Mouse (Mus musculus) forebrain, embryonic 14.5 days (tissue): ENCODE measurements around the gene Mboat2. TPM values are rescaled to one million over a fixed set of nuclear protein-coding genes. Genes with fewer than 3 reads are reported as not detected.

ENCODE experiments used
- ATAC-seq: fragments of 200-750 bp; cut with Nextera tagmentation; 2 replicates; pipeline ENCODE4 v1.8.0; 2017; ENCODE audit warnings: mild to moderate bottlenecking, moderate library complexity
- DNase-seq: peaks from one replicate; pipeline ENCODE4 v3.0.0-alpha.2; 2015; ENCODE audit warnings: low spot score
- H3K27ac ChIP-seq: fragments of 300-500 bp; sonication (generic); 2 replicates; pipeline ENCODE4 v1.5.1; 2014; ENCODE audit warnings: low read depth, mild to moderate bottlenecking, control low read depth, low read length, moderate library complexity
- H3K27me3 ChIP-seq: fragments of 300-500 bp; sonication (generic); replicated peaks from 2 replicates; pipeline ENCODE4 v1.6.1; 2014; ENCODE audit warnings: low read length, control low read depth, mixed read lengths; ENCODE audit not compliant: control insufficient read depth, insufficient read depth
- H3K36me3 ChIP-seq: fragments of 300-500 bp; sonication (generic); 2 replicates; pipeline ENCODE4 v1.6.1; 2014; ENCODE audit warnings: low read length, control low read depth; ENCODE audit not compliant: control insufficient read depth, insufficient read depth
- H3K4me1 ChIP-seq: fragments of 300-500 bp; sonication (generic); 2 replicates; pipeline ENCODE4 v1.6.1; 2014; ENCODE audit warnings: antibody characterized with exemption, low read length, control low read depth; ENCODE audit not compliant: control insufficient read depth, insufficient read depth
- H3K4me2 ChIP-seq: fragments of 300-500 bp; sonication (generic); 2 replicates; pipeline ENCODE4 v1.6.1; 2014; ENCODE audit warnings: mild to moderate bottlenecking, control low read depth, low read length
- H3K4me3 ChIP-seq: fragments of 300-500 bp; sonication (generic); 2 replicates; pipeline ENCODE4 v1.5.1; 2014; ENCODE audit warnings: low read depth, low read length, control low read depth
- H3K9ac ChIP-seq: fragments of 300-500 bp; sonication (generic); 2 replicates; pipeline ENCODE4 v1.6.1; 2014; ENCODE audit warnings: mild to moderate bottlenecking, low read length, control low read depth, moderate library complexity
- H3K9me3 ChIP-seq: fragments of 300-500 bp; sonication (generic); replicated peaks from 2 replicates; pipeline ENCODE4 v1.6.1; 2016; ENCODE audit warnings: low read length, control low read depth, mixed read lengths; ENCODE audit not compliant: control insufficient read depth
- WGBS: fragments of 180-500 bp; shearing (Covaris S2); extraction: QIAGEN DNeasy Blood & Tissue Kit; methylation state at CpG from one replicate; pipeline ENCODE4 v1.1.7; 2014; 5-methylcytosine and 5-hydroxymethylcytosine counted together
- polyA plus RNA-seq: library from polyadenylated mRNA; unstranded; fragments of >200 nt; fragmentation: Nextera tagmentation; extraction: Ambion mirVana; gene quantifications from 2 replicates; pipeline ENCODE4 v1.2.1, GENCODE M21; 2014

Gene Mboat2
- polyA plus RNA-seq, 1 experiment from 2014 or later: 68.4 TPM

GRCm38 (mm10) chr12:24845344-24845743 is 14.7 kb downstream of the Mboat2 start:
- DNase-seq (no peak), ATAC-seq (no peak)
- H3K4me2 ChIP-seq: no peak overlapping the region
- no peaks in the 10 kb centered on the region for H3K27me3 ChIP-seq
- WGBS: 81% methylated on average over 4 of the region's 4 CpGs
- H3K27ac ChIP-seq: no peak overlapping the region
- no peaks in the 10 kb centered on the region for H3K36me3 ChIP-seq
- peaks cover 31% of the 10 kb centered on the region for H3K4me1 ChIP-seq
- H3K4me3 ChIP-seq: no peak overlapping the region
- no peak overlapping the region for H3K9ac ChIP-seq
- H3K9me3 ChIP-seq: no peaks in the 10 kb centered on the region

GRCm38 (mm10) chr12:24848107-24848506 is 17.4 kb downstream of the Mboat2 start:
- no peak for ATAC-seq
- H3K9ac ChIP-seq: no peak overlapping the region
- peaks cover 10% of the 10 kb centered on the region for H3K4me1 ChIP-seq
- H3K27me3 ChIP-seq: no peaks in the 10 kb centered on the region
- DNase-seq: no peak
- no peak overlapping the region for H3K4me2 ChIP-seq
- no peaks in the 10 kb centered on the region for H3K36me3 ChIP-seq
- no peak overlapping the region for H3K27ac ChIP-seq
- H3K4me3 ChIP-seq: no peak overlapping the region
- WGBS: 84% methylated on average over 5 of the region's 5 CpGs
- no peaks in the 10 kb centered on the region for H3K9me3 ChIP-seq

GRCm38 (mm10) chr12:24857354-24857753 is 26.7 kb downstream of the Mboat2 start:
- peaks cover 4% of the 10 kb centered on the region; the same call in 1 of the 2 replicates for H3K4me1 ChIP-seq
- H3K36me3 ChIP-seq: no peaks in the 10 kb centered on the region
- DNase-seq (no peak), ATAC-seq (no peak)
- H3K27me3 ChIP-seq: no peaks in the 10 kb centered on the region
- H3K4me2 ChIP-seq: no peak overlapping the region
- 89% methylated on average over 5 of the region's 5 CpGs for WGBS
- H3K9ac ChIP-seq: no peak overlapping the region
- no peaks in the 10 kb centered on the region for H3K9me3 ChIP-seq
- no peak overlapping the region for H3K4me3 ChIP-seq
- H3K27ac ChIP-seq: no peak overlapping the region

GRCm38 (mm10) chr12:24859357-24859756 is 28.7 kb downstream of the Mboat2 start:
- Histone ChIP-seq H3K4me3 (no peak overlapping the region), H3K27me3 (no peaks in the 10 kb centered on the region), H3K4me1 (peaks cover 4% of the 10 kb centered on the region; the same call in 1 of the 2 replicates), H3K4me2 (no peak overlapping the region), H3K9me3 (no peaks in the 10 kb centered on the region), H3K36me3 (no peaks in the 10 kb centered on the region), H3K27ac (no peak overlapping the region), H3K9ac (no peak overlapping the region)
- 0 out of 2 replicates have a peak, but pooled peaks have one; percentile 55 for ATAC-seq
- WGBS: 78% methylated on average over 7 of the region's 7 CpGs
- no peak for DNase-seq

GRCm38 (mm10) chr12:24860436-24860835 is 29.8 kb downstream of the Mboat2 start:
- Histone ChIP-seq H3K4me2 (no peak overlapping the region), H3K27ac (no peak overlapping the region), H3K36me3 (no peaks in the 10 kb centered on the region), H3K9me3 (no peaks in the 10 kb centered on the region), H3K9ac (no peak overlapping the region), H3K4me3 (no peak overlapping the region), H3K27me3 (no peaks in the 10 kb centered on the region), H3K4me1 (peaks cover 7% of the 10 kb centered on the region; the same call in 1 of the 2 replicates)
- WGBS: 66% methylated on average over 9 of the region's 9 CpGs
- peak; percentile 79 for ATAC-seq
- peak; percentile 46 for DNase-seq

- no peak overlapping the region for H3K9ac ChIP-seq
- no peaks in the 10 kb centered on the region for H3K9me3 ChIP-seq
- no peaks in the 10 kb centered on the region for H3K27me3 ChIP-seq
- H3K27ac ChIP-seq: no peak overlapping the region
- H3K4me1 ChIP-seq: peaks cover 7% of the 10 kb centered on the region; the same call in 1 of the 2 replicates
- no peaks in the 10 kb centered on the region for H3K36me3 ChIP-seq
- WGBS: 35% methylated on average over 1 of the region's 1 CpGs
- no peak overlapping the region for H3K4me3 ChIP-seq
- peak; percentile 39 for DNase-seq
- 0 out of 2 replicates have a peak, but pooled peaks have one; percentile 44 for ATAC-seq
- H3K4me2 ChIP-seq: no peak overlapping the region
Measured at GRCm38 (mm10) chr12:24863762-24864161, 33.1 kb downstream of the Mboat2 start.

- WGBS: 89% methylated on average over 6 of the region's 6 CpGs
Measured at GRCm38 (mm10) chr12:24866645-24867044, 36.0 kb downstream of the Mboat2 start.

GRCm38 (mm10) chr12:24868694-24869093 is 38.0 kb downstream of the Mboat2 start:
- no peak overlapping the region for H3K9ac ChIP-seq
- no peak overlapping the region for H3K4me2 ChIP-seq
- H3K4me3 ChIP-seq: no peak overlapping the region
- no peaks in the 10 kb centered on the region for H3K36me3 ChIP-seq
- 87% methylated on average over 4 of the region's 4 CpGs for WGBS
- H3K4me1 ChIP-seq: peaks cover 4% of the 10 kb centered on the region; the same call in 1 of the 2 replicates
- no peak for DNase-seq
- no peak for ATAC-seq
- H3K27ac ChIP-seq: no peak overlapping the region
- no peaks in the 10 kb centered on the region for H3K9me3 ChIP-seq
- no peaks in the 10 kb centered on the region for H3K27me3 ChIP-seq

More at GRCm38 (mm10) chr12:24866645-24867044, 36.0 kb downstream of the Mboat2 start:
- Histone ChIP-seq H3K36me3 (no peaks in the 10 kb centered on the region), H3K9ac (no peak overlapping the region), H3K9me3 (no peaks in the 10 kb centered on the region), H3K27me3 (no peaks in the 10 kb centered on the region), H3K4me1 (peaks cover 4% of the 10 kb centered on the region; the same call in 1 of the 2 replicates), H3K27ac (no peak overlapping the region), H3K4me2 (no peak overlapping the region), H3K4me3 (no peak overlapping the region)
- ATAC-seq (no peak), DNase-seq (no peak)

- 93% methylated on average over 5 of the region's 5 CpGs for WGBS
Measured at GRCm38 (mm10) chr12:24869231-24869630, 38.6 kb downstream of the Mboat2 start.

More at GRCm38 (mm10) chr12:24869231-24869630, 38.6 kb downstream of the Mboat2 start:
- Histone ChIP-seq H3K9ac (no peak overlapping the region), H3K4me1 (peaks cover 4% of the 10 kb centered on the region; the same call in 1 of the 2 replicates), H3K4me3 (no peak overlapping the region), H3K9me3 (no peaks in the 10 kb centered on the region), H3K4me2 (no peak overlapping the region), H3K27me3 (no peaks in the 10 kb centered on the region), H3K27ac (no peak overlapping the region), H3K36me3 (no peaks in the 10 kb centered on the region)
- DNase-seq (no peak), ATAC-seq (no peak)
